Mouse (Mus musculus) left cerebral cortex, postnatal 36 days (tissue): Measurements from ENCODE around the gene Gm4778. TPM values are rescaled to one million over a fixed set of nuclear protein-coding genes. Genes with fewer than 3 reads are reported as not detected.
A peak's percentile ranks its signal among the peaks of the same experiment; 100 is the strongest.
"Not testable (repeated sequence)": the region's sequence is repeated elsewhere in the genome, so short reads cannot be mapped to it uniquely, and the experiment has no call there.

ENCODE experiments used
- DNase-seq, 2 experiments: peaks; one replicate each; pipeline ENCODE4 v3.0.0; 2021 to 2022; ENCODE audit warnings: low spot score in 2 of 2, mixed read lengths in 1 of 2
- intact Hi-C: fragments of 180-260 bp; cut with DNase I; formaldehyde crosslinking; loops from one replicate; pipeline ENCODE4 v1.15.1; 2025
- total RNA-seq, 2 experiments: library from RNA; stranded (reverse); gene quantifications; 2 replicates each; pipeline ENCODE4 v1.2.3; 2021

Gene Gm4778
- not detected for total RNA-seq

DNA sequence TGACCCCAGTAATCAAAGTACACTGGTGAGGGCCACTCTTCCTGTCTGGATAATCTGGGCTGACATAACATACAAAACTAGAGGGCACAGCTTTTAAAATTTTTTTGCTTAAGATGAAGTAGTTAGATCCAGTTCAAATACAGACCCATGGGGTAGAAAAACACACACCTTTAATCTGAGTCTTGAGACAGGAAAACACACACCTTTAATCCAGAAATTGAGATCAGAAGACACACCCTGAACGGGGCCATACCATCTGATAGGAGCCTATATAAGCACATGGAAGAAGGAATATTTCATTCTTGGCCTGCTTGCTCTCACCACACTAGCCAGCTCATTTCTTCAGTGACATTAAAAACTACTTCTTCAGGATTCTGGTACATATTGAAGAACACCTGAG, at the start of gene Gm4778:
TSS of gene Gm4778 (plus strand) at position 301 of the 400 bp plus-strand sequence.
- intact Hi-C loops, DNase-seq: not testable (repeated sequence)

GRCm38 (mm10) chr3:94260598-94260997, 3.2 kb upstream of the Gm4778 start:
- intact Hi-C loops = no loop called here
- no peak for DNase-seq

- intact Hi-C loops = no loop called here
These were observed 12.2 kb downstream of the Gm4778 start for GRCm38 (mm10) chr3:94275991-94276390.

DNA sequence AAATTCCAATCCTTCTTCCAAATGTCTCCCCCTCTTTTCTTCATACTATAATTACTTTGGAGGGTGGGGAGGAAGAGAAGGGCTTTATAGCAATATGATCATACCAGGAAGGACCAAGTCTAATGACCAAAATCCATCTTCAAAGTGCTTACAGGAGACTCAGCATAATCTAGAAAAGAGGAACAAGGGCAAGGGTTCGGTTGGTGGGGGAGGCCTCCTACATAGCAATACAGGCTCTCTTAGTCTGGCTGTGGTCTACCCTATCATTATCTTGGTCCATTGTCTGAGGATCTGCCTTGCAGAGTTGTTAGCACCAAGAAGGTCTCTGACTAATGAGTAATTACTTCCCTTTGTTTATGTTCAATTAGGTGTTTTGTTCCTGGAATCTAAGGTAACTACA, 41.6 kb downstream of the Gm4778 start:
- intact Hi-C loops = no loop called here

More at GRCm38 (mm10) chr3:94275991-94276390, 12.2 kb downstream of the Gm4778 start:
- DNase-seq = no peak

DNA sequence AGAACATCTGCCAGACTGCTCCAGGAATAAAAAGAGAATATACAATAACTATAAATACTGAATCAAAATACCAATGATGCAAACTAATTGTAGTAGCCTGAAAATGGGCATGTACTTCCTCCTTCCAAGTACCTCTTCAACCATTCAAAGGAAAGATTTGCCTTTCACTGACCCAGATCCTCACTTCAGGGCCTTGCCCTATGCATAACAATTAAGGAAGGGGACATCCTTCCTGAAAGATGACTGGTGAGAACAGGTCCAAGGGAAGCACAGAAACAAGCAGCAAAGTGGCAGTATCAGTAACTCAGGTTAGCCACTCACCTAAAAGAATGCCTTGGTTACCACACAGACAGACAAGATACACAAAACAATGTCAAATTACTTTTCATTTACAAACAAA, 43.1 kb downstream of the Gm4778 start:
- intact Hi-C loops = no loop called here
- no peak for DNase-seq

More for the DNA sequence above, 41.6 kb downstream of the Gm4778 start:
- DNase-seq = no peak

- DNase-seq = peak; percentile 88 to 89
- intact Hi-C loops = no loop called here
These were observed 46.0 kb downstream of the Gm4778 start, which contains the start of gene Them4 for GRCm38 (mm10) chr3:94309633-94310363. Them4 (plus strand) TSS chr3:94310089.

DNA sequence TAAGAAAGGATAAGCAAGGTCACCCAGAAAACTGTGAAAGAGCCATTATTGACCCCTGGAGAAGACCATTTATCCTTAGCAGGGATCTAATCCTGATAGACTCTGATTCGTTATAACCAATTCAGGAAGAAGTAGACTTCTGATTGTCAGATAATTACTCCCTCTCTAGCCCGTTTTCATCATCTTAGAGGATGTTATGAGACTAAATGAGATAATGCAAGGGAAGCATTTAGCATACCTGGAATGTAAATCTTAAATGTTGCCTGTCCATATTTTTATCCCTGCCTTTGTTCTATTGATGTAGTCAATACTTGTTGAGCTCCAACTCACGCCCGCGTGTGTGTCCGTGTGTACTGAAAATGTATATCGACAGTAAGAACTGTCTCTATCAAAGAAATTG, 46.7 kb downstream of the Gm4778 start:
- intact Hi-C loops = no loop called here
- no peak for DNase-seq

DNA sequence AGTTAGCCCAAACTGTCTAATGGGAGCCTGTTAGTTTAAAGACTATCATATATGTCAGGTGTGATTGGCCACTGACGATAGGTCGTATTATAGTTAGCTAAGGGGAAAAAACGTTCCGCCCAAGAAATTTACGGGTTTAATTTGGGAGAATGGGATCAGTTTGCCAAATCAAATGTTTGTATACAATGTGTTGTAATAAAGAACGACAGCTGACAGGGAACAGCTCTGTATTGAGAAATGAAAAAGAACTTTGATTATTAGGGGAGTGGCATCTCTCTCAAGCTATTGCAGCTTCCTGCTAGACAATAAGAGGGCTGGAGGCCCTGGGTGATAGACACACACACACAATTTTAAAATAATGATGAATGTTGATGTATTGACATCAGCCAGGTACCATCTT, 47.1 kb downstream of the Gm4778 start:
- no peak for DNase-seq
- intact Hi-C loops = no loop called here

GRCm38 (mm10) chr3:94311376-94311775, 47.5 kb downstream of the Gm4778 start:
- intact Hi-C loops = no loop called here
- DNase-seq = no peak

Other genes starting within 250 kb of the Gm4778 start
- gene Gm9125, start 209.2 kb upstream of the Gm4778 start, total RNA-seq = not detected
- gene Gm10697, start 191.4 kb upstream of the Gm4778 start, total RNA-seq = not detected
- not detected for gene Gm10696, start 85.8 kb upstream of the Gm4778 start, total RNA-seq
- not detected for gene Gm5286, start 67.3 kb upstream of the Gm4778 start, total RNA-seq
- 10 to 100 TPM; 19.4 to 22.0 TPM for gene Them4, start 46.1 kb downstream of the Gm4778 start, total RNA-seq
- gene Them5, start 78.1 kb downstream of the Gm4778 start, total RNA-seq = not detected
- under 1 TPM; 0.32 to 0.82 TPM for gene C2cd4d, start 98.4 kb downstream of the Gm4778 start, total RNA-seq
- gene Rorc, start 108.8 kb downstream of the Gm4778 start, total RNA-seq = 1 to 10 TPM in 1 of 2 experiments, under 1 TPM in 1; 0.59 to 1.0 TPM
- under 1 TPM; 0.72 to 0.97 TPM for gene Lingo4, start 134.5 kb downstream of the Gm4778 start, total RNA-seq
- 10 to 100 TPM; 35.2 to 36.7 TPM for gene Tdrkh, start 149.2 kb downstream of the Gm4778 start, total RNA-seq
- gene Mrpl9, start 179.3 kb downstream of the Gm4778 start, total RNA-seq = 10 to 100 TPM; 34.1 to 42.3 TPM
- not detected for gene Oaz3, start 179.9 kb downstream of the Gm4778 start, total RNA-seq
- gene Celf3, start 214.3 kb downstream of the Gm4778 start, total RNA-seq = 100 to 1,000 TPM; 141 to 163 TPM
- gene Riiad1, start 216.3 kb downstream of the Gm4778 start, total RNA-seq = 1 to 10 TPM; 4.5 to 5.7 TPM